In genomic region chr8:9470114-9470513, GRCm38 (mm10) we compare ENCODE assay signal across 24 mouse cellular contexts.
DNase-seq lines count a peak whose midpoint lies in the region; ATAC-seq and TF ChIP-seq lines count a peak whose summit lies in the region.
"Had no signal": no experiment of that assay in that cellular context is flagged by ENCODE, and none has a peak within 500 bp of the region (broad histone marks: within the 10 kb centered on the region; RNA-seq: fewer than 3 reads in every experiment).

No protein-coding gene starts in this region.

- 53% methylated on average over 3 of the region's 3 CpGs for WGBS in cerebellum, adult 2 months
- WGBS in hindbrain, embryonic 15.5 days, result 80% methylated on average over 3 of the region's 3 CpGs
- 79% methylated on average over 3 of the region's 3 CpGs for WGBS in hindbrain, embryonic 12.5 days
- 69% methylated on average over 3 of the region's 3 CpGs for WGBS in intestine, embryonic 16.5 days

- TF ChIP-seq POLR2A in cerebellum, adult 2 months (IDR thresholded peaks at IDR 0.05; ENCODE audit: borderline replicate concordance, insufficient read depth, low read length), result no peak

- no peaks in the 10 kb centered on the region for H3K27me3 ChIP-seq in cerebellum, adult 2 months (ENCODE audit: control insufficient read depth, insufficient read depth, low read length)
- no peaks in the 10 kb centered on the region for H3K27me3 ChIP-seq in hindbrain, embryonic 15.5 days
- H3K27me3 ChIP-seq in hindbrain, embryonic 12.5 days, result no peaks in the 10 kb centered on the region
- no peaks in the 10 kb centered on the region for H3K27me3 ChIP-seq in intestine, embryonic 16.5 days (replicated peaks; ENCODE audit: control insufficient read depth, insufficient read depth, low read length)
- H3K27me3 ChIP-seq: embryonic facial prominence, embryonic 13.5 days; embryonic facial prominence, embryonic 15.5 days; forebrain, embryonic 12.5 days; Patski had no signal

- H3K4me2 ChIP-seq in hindbrain, embryonic 15.5 days, result no peak overlapping the region
- H3K4me2 ChIP-seq in hindbrain, embryonic 12.5 days (replicated peaks), result no peak overlapping the region
- no peak overlapping the region for H3K4me2 ChIP-seq in intestine, embryonic 16.5 days (ENCODE audit: low read depth, low read length)
- H3K4me2 ChIP-seq: embryonic facial prominence, embryonic 13.5 days; embryonic facial prominence, embryonic 15.5 days; forebrain, embryonic 12.5 days had no signal

- no peaks in the 10 kb centered on the region for H3K9me3 ChIP-seq in hindbrain, embryonic 15.5 days
- H3K9me3 ChIP-seq in hindbrain, embryonic 12.5 days (replicated peaks), result no peaks in the 10 kb centered on the region
- H3K9me3 ChIP-seq in intestine, embryonic 16.5 days (ENCODE audit: control insufficient read depth, low read length), result no peaks in the 10 kb centered on the region
- H3K9me3 ChIP-seq: embryonic facial prominence, embryonic 13.5 days; embryonic facial prominence, embryonic 15.5 days; forebrain, embryonic 10.5 days; forebrain, embryonic 12.5 days; G1E had no signal

- H3K27ac ChIP-seq in cerebellum, adult 2 months (ENCODE audit: insufficient read depth, low read length), result 0 out of 2 replicates have a peak overlapping the region, but pooled peaks have one; percentile 47
- H3K27ac ChIP-seq in hindbrain, embryonic 15.5 days (replicated peaks), result no peak overlapping the region
- H3K27ac ChIP-seq in hindbrain, embryonic 12.5 days, result no peak overlapping the region
- no peak overlapping the region for H3K27ac ChIP-seq in intestine, embryonic 16.5 days (ENCODE audit: low read length)
- H3K27ac ChIP-seq: embryonic facial prominence, embryonic 13.5 days; embryonic facial prominence, embryonic 15.5 days; forebrain, embryonic 10.5 days; forebrain, embryonic 12.5 days had no signal

- peak; percentile 23; the same call in 1 of the 2 replicates for ATAC-seq in hindbrain, embryonic 15.5 days (ENCODE audit: low FRiP score, low read depth)
- ATAC-seq in hindbrain, embryonic 12.5 days (ENCODE audit: low FRiP score), result no peak
- ATAC-seq in intestine, embryonic 16.5 days, result no peak
- ATAC-seq: forebrain, embryonic 14.5 days; forebrain, embryonic 16.5 days; Patski had no signal

- H3K9ac ChIP-seq in hindbrain, embryonic 15.5 days, result no peak overlapping the region
- no peak overlapping the region for H3K9ac ChIP-seq in hindbrain, embryonic 12.5 days
- H3K9ac ChIP-seq in intestine, embryonic 16.5 days (ENCODE audit: low read depth, low read length), result no peak overlapping the region
- H3K9ac ChIP-seq: embryonic facial prominence, embryonic 13.5 days; embryonic facial prominence, embryonic 15.5 days; forebrain, embryonic 12.5 days had no signal

- no peak overlapping the region for H3K4me3 ChIP-seq in cerebellum, adult 2 months (replicated peaks; ENCODE audit: insufficient read depth, low read depth, low read length)
- H3K4me3 ChIP-seq in hindbrain, embryonic 15.5 days, result no peak overlapping the region
- no peak overlapping the region for H3K4me3 ChIP-seq in hindbrain, embryonic 12.5 days
- no peak overlapping the region for H3K4me3 ChIP-seq in intestine, embryonic 16.5 days (ENCODE audit: low read length)
- H3K4me3 ChIP-seq: embryonic facial prominence, embryonic 13.5 days; embryonic facial prominence, embryonic 15.5 days; erythroblast, embryonic 14.5 days; forebrain, embryonic 10.5 days; forebrain, embryonic 12.5 days had no signal

- no peak for DNase-seq in cerebellum, adult 2 months
- no peak for DNase-seq in cerebellum, postnatal 36 days
- peak; percentile 24 for DNase-seq in ES-CJ7 (ENCODE audit: low read depth, low spot score)
- peak; percentile 23 for DNase-seq in ZHBTc4 (ENCODE audit: low read depth, low spot score)
- DNase-seq: adrenal gland, adult 2 months; adrenal gland, postnatal 10 days; adrenal gland, postnatal 25 days; cerebellum, adult 11-12 months; cerebellum, adult 8-10 months; cerebellum, adult 9-11 months; cerebellum, postnatal 25 days; embryo, embryonic 11 days had no signal

- no peaks in the 10 kb centered on the region for H3K36me3 ChIP-seq in hindbrain, embryonic 15.5 days
- no peaks in the 10 kb centered on the region for H3K36me3 ChIP-seq in hindbrain, embryonic 12.5 days
- H3K36me3 ChIP-seq in intestine, embryonic 16.5 days (ENCODE audit: control insufficient read depth, insufficient read depth, low read length), result no peaks in the 10 kb centered on the region
- H3K36me3 ChIP-seq: embryonic facial prominence, embryonic 13.5 days; embryonic facial prominence, embryonic 15.5 days; forebrain, embryonic 10.5 days; forebrain, embryonic 12.5 days; G1E had no signal

- H3K4me1 ChIP-seq in cerebellum, adult 2 months (ENCODE audit: control insufficient read depth, insufficient read depth, low read length), result peaks cover 9% of the 10 kb centered on the region
- peaks cover 5% of the 10 kb centered on the region; the same call in 1 of the 2 replicates for H3K4me1 ChIP-seq in hindbrain, embryonic 15.5 days (replicated peaks)
- no peaks in the 10 kb centered on the region for H3K4me1 ChIP-seq in hindbrain, embryonic 12.5 days
- H3K4me1 ChIP-seq in intestine, embryonic 16.5 days (ENCODE audit: control insufficient read depth, insufficient read depth, low read length), result no peaks in the 10 kb centered on the region
- H3K4me1 ChIP-seq: embryonic facial prominence, embryonic 13.5 days; embryonic facial prominence, embryonic 15.5 days; forebrain, embryonic 10.5 days; forebrain, embryonic 12.5 days had no signal

- no peak for TF ChIP-seq CTCF in cerebellum, adult 2 months (IDR thresholded peaks at IDR 0.05; ENCODE audit: borderline replicate concordance, insufficient read depth, low read depth, low read length)

Comparison
In these comparisons a context has a peak if more than half of its experiments do, and no peak if none do; other contexts are left out.
1. DNase-seq: peak in ES-CJ7 (single experiment) and ZHBTc4 (single experiment); none in cerebellum, adult 2 months (0 of 2) and cerebellum, postnatal 36 days (0 of 2).